ENCODE assay signal across 11 mouse cellular contexts in the genomic region with DNA sequence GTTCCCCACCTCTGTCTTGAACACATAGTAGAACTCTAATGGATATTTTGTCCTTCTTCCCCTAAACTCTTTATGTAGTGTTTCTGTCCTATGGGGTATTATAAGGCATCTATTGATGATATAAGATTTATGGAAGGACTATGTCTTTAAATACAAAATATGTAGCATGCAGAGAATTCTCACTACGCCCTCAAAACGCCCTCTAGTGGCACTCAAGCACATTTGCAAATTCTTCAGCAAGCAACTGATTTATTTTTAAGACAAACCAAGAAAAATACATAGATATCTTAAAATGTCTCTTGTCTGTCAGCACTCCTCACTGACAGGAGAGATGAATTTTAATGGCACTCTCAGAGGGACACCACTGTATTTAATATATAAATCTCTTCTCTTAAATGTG. TPM values are rescaled to one million over a fixed set of nuclear protein-coding genes. Genes with fewer than 3 reads are reported as not detected.
A peak's percentile ranks its signal among the peaks of the same experiment; 100 is the strongest.
DNase-seq lines count a peak whose midpoint lies in the region; ATAC-seq and TF ChIP-seq lines count a peak whose summit lies in the region.
"Had no signal": no experiment of that assay in that cellular context is flagged by ENCODE, and none has a peak within 500 bp of the region (broad histone marks: within the 10 kb centered on the region; RNA-seq: fewer than 3 reads in every experiment).

No protein-coding gene starts in this region.

- no peak overlapping the region for H3K9ac ChIP-seq in liver, postnatal 0 days (replicated peaks)
- H3K9ac ChIP-seq in liver, embryonic 11.5 days (ENCODE audit: low read depth, low read length): no peak overlapping the region
- H3K9ac ChIP-seq in embryonic facial prominence, embryonic 11.5 days (replicated peaks; ENCODE audit: low read length): no peak overlapping the region

- peaks cover 33% of the 10 kb centered on the region for H3K36me3 ChIP-seq in liver, postnatal 0 days (replicated peaks; ENCODE audit: insufficient read depth, low read length)
- H3K36me3 ChIP-seq in liver, embryonic 11.5 days (ENCODE audit: control insufficient read depth, insufficient read depth, low read length): no peaks in the 10 kb centered on the region; the same call in 1 of the 2 replicates
- peaks cover 3% of the 10 kb centered on the region for H3K36me3 ChIP-seq in embryonic facial prominence, embryonic 11.5 days (replicated peaks; ENCODE audit: control insufficient read depth, insufficient read depth, low read depth, low read length)
- H3K36me3 ChIP-seq in thymus, adult 2 months (ENCODE audit: control insufficient read depth, insufficient read depth, low read length): no peaks in the 10 kb centered on the region

- H3K27ac ChIP-seq in cerebellum, adult 2 months (ENCODE audit: insufficient read depth, low read length): no peak overlapping the region
- H3K27ac ChIP-seq in liver, postnatal 0 days (ENCODE audit: low read depth): no peak overlapping the region
- no peak overlapping the region; the same call in 1 of the 2 replicates for H3K27ac ChIP-seq in liver, embryonic 11.5 days (ENCODE audit: low read depth, low read length)
- H3K27ac ChIP-seq in embryonic facial prominence, embryonic 11.5 days (replicated peaks; ENCODE audit: low read depth, low read length): no peak overlapping the region
- no peak overlapping the region for H3K27ac ChIP-seq in thymus, adult 2 months (ENCODE audit: control insufficient read depth, insufficient read depth, low read length)

- H3K4me1 ChIP-seq in cerebellum, adult 2 months (ENCODE audit: control insufficient read depth, insufficient read depth, low read length): no peaks in the 10 kb centered on the region; the same call in 1 of the 2 replicates
- no peaks in the 10 kb centered on the region for H3K4me1 ChIP-seq in liver, postnatal 0 days (ENCODE audit: insufficient read depth)
- peaks cover 3% of the 10 kb centered on the region; the same call in 1 of the 2 replicates for H3K4me1 ChIP-seq in liver, embryonic 11.5 days (replicated peaks; ENCODE audit: control insufficient read depth, insufficient read depth, low read length)
- H3K4me1 ChIP-seq in embryonic facial prominence, embryonic 11.5 days (ENCODE audit: control insufficient read depth, insufficient read depth, low read length): no peaks in the 10 kb centered on the region; the same call in 1 of the 2 replicates
- H3K4me1 ChIP-seq in thymus, adult 2 months (replicated peaks; ENCODE audit: control insufficient read depth, insufficient read depth, low read length): no peaks in the 10 kb centered on the region

- no peak overlapping the region for H3K4me3 ChIP-seq in cerebellum, adult 2 months (replicated peaks; ENCODE audit: insufficient read depth, low read depth, low read length)
- H3K4me3 ChIP-seq in liver, postnatal 0 days (ENCODE audit: low read depth, low read length): no peak overlapping the region
- H3K4me3 ChIP-seq in liver, embryonic 11.5 days (ENCODE audit: low read depth, low read length): no peak overlapping the region
- H3K4me3 ChIP-seq in embryonic facial prominence, embryonic 11.5 days (ENCODE audit: low read depth, low read length): no peak overlapping the region
- H3K4me3 ChIP-seq in thymus, adult 2 months (ENCODE audit: control insufficient read depth, insufficient read depth, low read length): no peak overlapping the region

- H3K4me2 ChIP-seq in liver, postnatal 0 days (ENCODE audit: low read depth, low read length): no peak overlapping the region
- no peak overlapping the region for H3K4me2 ChIP-seq in liver, embryonic 11.5 days
- no peak overlapping the region for H3K4me2 ChIP-seq in embryonic facial prominence, embryonic 11.5 days (ENCODE audit: low read depth, low read length)

- no peak for ATAC-seq in liver, postnatal 0 days
- no peak for ATAC-seq in liver, embryonic 11.5 days (replicated peaks; ENCODE audit: low FRiP score)
- ATAC-seq in embryonic facial prominence, embryonic 11.5 days (replicated peaks; ENCODE audit: insufficient number of reproducible peaks, low FRiP score, low TSS enrichment, low read depth): no peak

- 12% methylated on average over 2 of the region's 2 CpGs for whole genome bisulfite sequencing in cerebellum, adult 2 months
- WGBS in liver, postnatal 0 days (ENCODE audit: insufficient replicate concordance): 15% methylated on average over 2 of the region's 2 CpGs
- WGBS in liver, embryonic 11.5 days: 21% methylated on average over 2 of the region's 2 CpGs
- 17% methylated on average over 2 of the region's 2 CpGs for WGBS in embryonic facial prominence, embryonic 11.5 days
- WGBS in thymus, adult 2 months: 7% methylated on average over 2 of the region's 2 CpGs

- peak; percentile 21; the same call in 1 of the 2 replicates for TF ChIP-seq CTCF in cerebellum, adult 2 months (IDR thresholded peaks at IDR 0.05; ENCODE audit: borderline replicate concordance, insufficient read depth, low read depth, low read length)
- TF ChIP-seq CTCF in liver, postnatal 0 days (IDR thresholded peaks at IDR 0.05; ENCODE audit: low read depth): peak; percentile 59
- TF ChIP-seq CTCF in thymus, adult 2 months (IDR thresholded peaks at IDR 0.05; ENCODE audit: borderline replicate concordance, control insufficient read depth, extremely low read depth, insufficient read depth, low read length, poor library complexity): no peak

- TF ChIP-seq POLR2A in cerebellum, adult 2 months (IDR thresholded peaks at IDR 0.05; ENCODE audit: borderline replicate concordance, insufficient read depth, low read length): no peak
- TF ChIP-seq POLR2A in thymus, adult 2 months (IDR thresholded peaks at IDR 0.05; ENCODE audit: control insufficient read depth, extremely low read depth, insufficient read depth, low read length, poor library complexity): no peak

- no peak for TF ChIP-seq EP300 in liver, postnatal 0 days (IDR thresholded peaks at IDR 0.05; ENCODE audit: low read depth)

- no peak for DNase-seq in cerebellum, adult 2 months
- DNase-seq in cerebellum, adult 11 months: no peak
- DNase-seq in liver, postnatal 0 days: no peak
- DNase-seq in liver, embryonic 11.5 days (ENCODE audit: low spot score): no peak
- peak; percentile 38 for DNase-seq in embryonic facial prominence, embryonic 11.5 days (ENCODE audit: low spot score)
- peak; percentile 64 for DNase-seq in retina, embryonic 14.5 days (ENCODE audit: low spot score)
- no peak for DNase-seq in spleen, postnatal 10 days (ENCODE audit: low spot score in 2 of 2)
- no peak for DNase-seq in thymus, adult 2 months
- DNase-seq: adrenal gland, postnatal 25 days; heart, postnatal 36 days; lung, postnatal 4 days had no signal

- no peaks in the 10 kb centered on the region for H3K9me3 ChIP-seq in liver, postnatal 0 days (ENCODE audit: low read length)
- H3K9me3 ChIP-seq in liver, embryonic 11.5 days (ENCODE audit: control insufficient read depth, low read length): no peaks in the 10 kb centered on the region
- H3K9me3 ChIP-seq in embryonic facial prominence, embryonic 11.5 days (replicated peaks; ENCODE audit: control insufficient read depth, low read length): no peaks in the 10 kb centered on the region

- no peaks in the 10 kb centered on the region for H3K27me3 ChIP-seq in cerebellum, adult 2 months (ENCODE audit: control insufficient read depth, insufficient read depth, low read length)
- H3K27me3 ChIP-seq in liver, postnatal 0 days (ENCODE audit: insufficient read depth, low read length): no peaks in the 10 kb centered on the region
- H3K27me3 ChIP-seq in liver, embryonic 11.5 days (replicated peaks; ENCODE audit: control insufficient read depth, insufficient read depth, low read length): no peaks in the 10 kb centered on the region
- no peaks in the 10 kb centered on the region for H3K27me3 ChIP-seq in embryonic facial prominence, embryonic 11.5 days (ENCODE audit: control insufficient read depth, insufficient read depth, low read length)
- no peaks in the 10 kb centered on the region for H3K27me3 ChIP-seq in thymus, adult 2 months (ENCODE audit: control insufficient read depth, insufficient read depth, low read length)

RNA-seq across cellular contexts. Expression of gene Naa20, which starts 19.5 kb away (rescaled TPM):
- 96.3 and 101 TPM in 2 replicates for polyA plus RNA-seq in cerebellum, adult 2 months (2012; rRNA removed)
- 55.0 and 60.0 TPM in 2 replicates for polyA plus RNA-seq in liver, postnatal 0 days (2015; fragmentation: Nextera tagmentation; extraction: Ambion mirVana)
- polyA plus RNA-seq in liver, embryonic 11.5 days (2014; fragmentation: Nextera tagmentation; extraction: Ambion mirVana): 147 and 156 TPM in 2 replicates
- polyA plus RNA-seq in embryonic facial prominence, embryonic 11.5 days (2014; fragmentation: Nextera tagmentation; extraction: Ambion mirVana): 178 and 190 TPM in 2 replicates
- 28.5 and 30.1 TPM in 2 replicates for polyA plus RNA-seq in thymus, adult 2 months (2012; rRNA removed)

RNA-seq across cellular contexts. Expression of gene Cfap61, which starts 52.2 kb away (rescaled TPM):
- 1.0 and 1.5 TPM in 2 replicates for polyA plus RNA-seq in cerebellum, adult 2 months (2012; rRNA removed)
- 0.05 TPM in 1 of 2 replicates, not detected in the other for polyA plus RNA-seq in liver, postnatal 0 days (2015; fragmentation: Nextera tagmentation; extraction: Ambion mirVana)
- 0.10 TPM in 1 of 2 replicates, not detected in the other for polyA plus RNA-seq in liver, embryonic 11.5 days (2014; fragmentation: Nextera tagmentation; extraction: Ambion mirVana)
- polyA plus RNA-seq in embryonic facial prominence, embryonic 11.5 days (2014; fragmentation: Nextera tagmentation; extraction: Ambion mirVana): 0.38 and 1.3 TPM in 2 replicates
- 0.23 TPM in 1 of 2 replicates, not detected in the other for polyA plus RNA-seq in thymus, adult 2 months (2012; rRNA removed)

RNA-seq across cellular contexts. Expression of gene Crnkl1, which starts 52.4 kb away (rescaled TPM):
- 10.2 and 10.6 TPM in 2 replicates for polyA plus RNA-seq in cerebellum, adult 2 months (2012; rRNA removed)
- polyA plus RNA-seq in liver, postnatal 0 days (2015; fragmentation: Nextera tagmentation; extraction: Ambion mirVana): 9.7 and 10.7 TPM in 2 replicates
- polyA plus RNA-seq in liver, embryonic 11.5 days (2014; fragmentation: Nextera tagmentation; extraction: Ambion mirVana): 36.2 and 36.9 TPM in 2 replicates
- polyA plus RNA-seq in embryonic facial prominence, embryonic 11.5 days (2014; fragmentation: Nextera tagmentation; extraction: Ambion mirVana): 49.2 and 50.6 TPM in 2 replicates
- polyA plus RNA-seq in thymus, adult 2 months (2012; rRNA removed): 20.2 and 30.9 TPM in 2 replicates

Comparison
In these comparisons a context has a peak if more than half of its experiments do, and no peak if none do; other contexts are left out.
1. DNase-seq: peak in embryonic facial prominence, embryonic 11.5 days (single experiment) and retina, embryonic 14.5 days (single experiment); none in cerebellum, adult 2 months (0 of 2), cerebellum, adult 11 months (single experiment), liver, postnatal 0 days (single experiment), liver, embryonic 11.5 days (single experiment), spleen, postnatal 10 days (0 of 2) and thymus, adult 2 months (single experiment).